Mouse (Mus musculus): ENCODE results near the gene Htr2b. TPM values are rescaled to one million over a fixed set of nuclear protein-coding genes. Genes with fewer than 3 reads are reported as not detected.

Htr2b gene
- total and polyA plus RNA-seq, 3 experiments: 0.50 to 0.62 (median 0.61) TPM

- TF ChIP-seq POLR2A (IDR thresholded peaks at IDR 0.05; ENCODE audit: insufficient read depth, low read depth, low read length) (no peak), EP300 (IDR thresholded peaks at IDR 0.05; ENCODE audit: insufficient read depth, low read depth, low read length) (no peak), CTCF (IDR thresholded peaks at IDR 0.05) (no peak)
- Histone ChIP-seq H3K4me1 (ENCODE audit: control insufficient read depth, insufficient read depth, low read length) (no peaks in the 10 kb centered on the region), H3K27me3 (ENCODE audit: control insufficient read depth, insufficient read depth, low read length) (no peaks in the 10 kb centered on the region), H3K27ac (no peak overlapping the region), H3K36me3 (ENCODE audit: control insufficient read depth, insufficient read depth, low read length) (no peaks in the 10 kb centered on the region), H3K9ac (ENCODE audit: low read depth, low read length) (no peak overlapping the region), H3K79me2 (replicated peaks; ENCODE audit: control insufficient read depth, insufficient read depth, low read length) (no peaks in the 10 kb centered on the region), H3K4me3 (no peak overlapping the region)
- intact Hi-C loops (cut with DNase I): no loop called here
- 49% methylated on average over 5 of the region's 5 CpGs for WGBS
- no peak for DNase-seq
Measured at GRCm38 (mm10) chr1:86147557-86147956, 35.8 kb upstream of the Htr2b start.

- no peaks in the 10 kb centered on the region for H3K79me2 ChIP-seq (replicated peaks; ENCODE audit: control insufficient read depth, insufficient read depth, low read length)
- intact Hi-C loops (cut with DNase I): no loop called here
- no peak overlapping the region for H3K9ac ChIP-seq (ENCODE audit: low read depth, low read length)
Measured at GRCm38 (mm10) chr1:86146293-86146692, 34.5 kb upstream of the Htr2b start.

DNA sequence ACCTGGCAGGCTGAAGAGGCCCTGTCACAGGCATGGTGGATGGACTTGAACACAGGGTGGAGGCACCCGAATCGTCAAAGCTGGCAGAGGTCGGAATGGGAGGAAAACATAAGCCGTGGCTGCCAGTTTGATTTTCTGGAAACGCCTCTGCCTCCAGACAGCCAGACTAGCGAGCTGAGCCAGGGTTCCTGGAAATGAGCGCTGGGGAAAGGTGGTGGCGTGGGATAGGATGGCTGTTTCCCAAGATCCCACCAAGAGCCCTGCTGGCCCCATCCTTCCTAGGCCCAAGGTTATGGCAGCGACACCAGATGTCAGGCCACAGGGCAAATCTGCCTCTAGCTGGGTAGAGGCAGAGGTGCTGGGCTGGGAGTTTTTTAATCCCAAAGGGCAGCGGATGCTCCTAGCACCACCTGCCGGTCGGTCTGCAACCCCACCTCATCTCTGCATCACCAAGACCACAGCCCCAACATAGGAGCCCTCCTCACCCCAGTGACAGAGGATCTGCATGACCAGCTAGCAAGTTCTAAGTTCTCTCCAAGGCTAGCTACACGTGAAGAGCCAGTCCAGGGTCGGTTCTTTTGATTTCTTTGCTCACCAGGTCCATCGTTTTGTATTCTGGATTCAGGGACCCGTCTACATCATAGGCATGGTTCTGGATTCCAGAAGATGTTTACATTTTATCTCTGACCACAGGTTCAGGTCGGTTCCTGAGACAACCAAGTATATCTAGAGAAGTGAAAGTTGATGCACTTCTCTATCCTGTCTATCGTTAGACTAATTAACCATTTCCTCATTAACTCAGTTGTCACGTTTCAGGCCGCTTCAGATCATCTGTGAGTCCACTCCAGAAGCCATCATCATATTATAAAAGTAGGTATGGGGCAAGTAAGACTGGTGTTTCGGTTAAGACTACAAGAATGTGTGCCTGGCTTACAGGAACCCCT lies 32.5 kb upstream of the Htr2b start:
- Histone ChIP-seq H3K9ac (ENCODE audit: low read depth, low read length) (no peak overlapping the region), H3K4me1 (ENCODE audit: control insufficient read depth, insufficient read depth, low read length) (no peaks in the 10 kb centered on the region), H3K27ac (no peak overlapping the region; the same call in 1 of the 2 replicates), H3K36me3 (ENCODE audit: control insufficient read depth, insufficient read depth, low read length) (no peaks in the 10 kb centered on the region), H3K27me3 (ENCODE audit: control insufficient read depth, insufficient read depth, low read length) (no peaks in the 10 kb centered on the region), H3K4me3 (no peak overlapping the region), H3K79me2 (replicated peaks; ENCODE audit: control insufficient read depth, insufficient read depth, low read length) (no peaks in the 10 kb centered on the region)
- 76% methylated on average over 21 of the region's 21 CpGs for WGBS
- intact Hi-C loops (cut with DNase I): no loop called here
- TF ChIP-seq POLR2A (IDR thresholded peaks at IDR 0.05; ENCODE audit: insufficient read depth, low read depth, low read length): no peak
- peak; percentile 46 for TF ChIP-seq CTCF (IDR thresholded peaks at IDR 0.05)
- DNase-seq: peak in 1 of 2 experiments; percentile 17

More at GRCm38 (mm10) chr1:86146293-86146692, 34.5 kb upstream of the Htr2b start:
- Histone ChIP-seq H3K4me1 (ENCODE audit: control insufficient read depth, insufficient read depth, low read length) (no peaks in the 10 kb centered on the region), H3K27ac (no peak overlapping the region), H3K36me3 (ENCODE audit: control insufficient read depth, insufficient read depth, low read length) (no peaks in the 10 kb centered on the region), H3K4me3 (no peak overlapping the region), H3K27me3 (ENCODE audit: control insufficient read depth, insufficient read depth, low read length) (no peaks in the 10 kb centered on the region)
- TF ChIP-seq POLR2A (IDR thresholded peaks at IDR 0.05; ENCODE audit: insufficient read depth, low read depth, low read length): no peak
- TF ChIP-seq EP300 (IDR thresholded peaks at IDR 0.05; ENCODE audit: insufficient read depth, low read depth, low read length): no peak
- TF ChIP-seq CTCF (IDR thresholded peaks at IDR 0.05): no peak
- WGBS: 90% methylated on average over 5 of the region's 5 CpGs
- no peak for DNase-seq

- Histone ChIP-seq H3K4me3 (no peak overlapping the region), H3K27ac (no peak overlapping the region; the same call in 1 of the 2 replicates), H3K27me3 (ENCODE audit: control insufficient read depth, insufficient read depth, low read length) (no peaks in the 10 kb centered on the region), H3K4me1 (ENCODE audit: control insufficient read depth, insufficient read depth, low read length) (no peaks in the 10 kb centered on the region), H3K36me3 (ENCODE audit: control insufficient read depth, insufficient read depth, low read length) (no peaks in the 10 kb centered on the region), H3K79me2 (replicated peaks; ENCODE audit: control insufficient read depth, insufficient read depth, low read length) (no peaks in the 10 kb centered on the region), H3K9ac (ENCODE audit: low read depth, low read length) (no peak overlapping the region)
- TF ChIP-seq POLR2A (IDR thresholded peaks at IDR 0.05; ENCODE audit: insufficient read depth, low read depth, low read length): no peak
- no peak for TF ChIP-seq CTCF (IDR thresholded peaks at IDR 0.05)
- TF ChIP-seq EP300 (IDR thresholded peaks at IDR 0.05; ENCODE audit: insufficient read depth, low read depth, low read length): no peak
- intact Hi-C loops (cut with DNase I): no loop called here
- WGBS: 46% methylated on average over 4 of the region's 4 CpGs
- DNase-seq: peak in 1 of 2 experiments; percentile 28
Measured at GRCm38 (mm10) chr1:86143165-86143564, 31.4 kb upstream of the Htr2b start.

DNA sequence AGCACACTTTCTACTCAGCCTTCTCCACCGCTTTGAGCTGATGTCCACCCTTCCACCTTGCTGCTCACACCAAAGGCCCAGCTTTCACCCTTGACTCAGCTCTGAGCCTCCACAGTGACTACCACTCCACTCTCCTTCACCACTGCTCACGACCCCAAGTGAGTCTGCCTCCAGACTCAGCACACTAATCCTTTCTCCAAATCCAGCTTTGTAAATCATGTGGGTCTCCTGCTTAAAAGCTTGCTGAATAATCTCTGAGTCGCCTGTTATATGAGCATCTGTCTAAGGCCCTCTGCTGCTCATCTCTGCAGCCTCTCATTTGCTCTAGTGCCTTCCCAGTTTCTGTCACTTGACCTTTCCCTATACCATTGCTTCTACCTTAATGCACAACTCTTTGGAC lies 29.3 kb upstream of the Htr2b start:
- 79% methylated on average over 3 of the region's 3 CpGs for WGBS
- TF ChIP-seq CTCF (IDR thresholded peaks at IDR 0.05): no peak
- no peak for TF ChIP-seq POLR2A (IDR thresholded peaks at IDR 0.05; ENCODE audit: insufficient read depth, low read depth, low read length)
- no peak for TF ChIP-seq EP300 (IDR thresholded peaks at IDR 0.05; ENCODE audit: insufficient read depth, low read depth, low read length)
- H3K36me3 ChIP-seq (ENCODE audit: control insufficient read depth, insufficient read depth, low read length): no peaks in the 10 kb centered on the region

DNA sequence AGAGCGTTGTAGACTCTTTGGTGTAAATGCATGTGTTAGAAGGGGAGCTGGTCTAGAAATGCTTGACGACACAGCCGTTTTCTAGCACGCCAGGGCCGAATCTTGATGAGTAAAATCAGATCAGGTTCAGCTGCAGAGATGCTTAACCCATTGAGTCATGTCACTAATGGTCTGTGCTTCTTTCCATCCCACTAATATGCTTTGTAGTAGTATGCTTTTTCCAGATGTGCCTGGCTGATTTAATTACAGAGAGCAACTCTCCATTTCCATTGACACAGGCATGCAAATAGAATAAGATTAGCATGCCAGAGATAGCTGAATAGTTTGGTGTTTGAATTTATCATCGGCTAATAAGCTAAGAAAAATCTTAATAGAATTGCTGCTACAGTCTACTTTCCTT lies 23.5 kb upstream of the Htr2b start:
- intact Hi-C loops (cut with DNase I): no loop called here
- WGBS: 91% methylated on average over 6 of the region's 6 CpGs
- Histone ChIP-seq H3K4me3 (no peak overlapping the region), H3K36me3 (ENCODE audit: control insufficient read depth, insufficient read depth, low read length) (no peaks in the 10 kb centered on the region; the same call in none of the 2 replicates), H3K27me3 (ENCODE audit: control insufficient read depth, insufficient read depth, low read length) (no peaks in the 10 kb centered on the region), H3K27ac (no peak overlapping the region), H3K79me2 (replicated peaks; ENCODE audit: control insufficient read depth, insufficient read depth, low read length) (no peaks in the 10 kb centered on the region), H3K4me1 (ENCODE audit: control insufficient read depth, insufficient read depth, low read length) (no peaks in the 10 kb centered on the region), H3K9ac (ENCODE audit: low read depth, low read length) (no peak overlapping the region)
- DNase-seq: no peak
- TF ChIP-seq CTCF (IDR thresholded peaks at IDR 0.05): no peak
- no peak for TF ChIP-seq EP300 (IDR thresholded peaks at IDR 0.05; ENCODE audit: insufficient read depth, low read depth, low read length)
- TF ChIP-seq POLR2A (IDR thresholded peaks at IDR 0.05; ENCODE audit: insufficient read depth, low read depth, low read length): no peak

More for the DNA sequence above, 29.3 kb upstream of the Htr2b start:
- Histone ChIP-seq H3K27ac (no peak overlapping the region), H3K9ac (ENCODE audit: low read depth, low read length) (no peak overlapping the region), H3K4me3 (no peak overlapping the region), H3K4me1 (ENCODE audit: control insufficient read depth, insufficient read depth, low read length) (no peaks in the 10 kb centered on the region), H3K79me2 (replicated peaks; ENCODE audit: control insufficient read depth, insufficient read depth, low read length) (no peaks in the 10 kb centered on the region), H3K27me3 (ENCODE audit: control insufficient read depth, insufficient read depth, low read length) (no peaks in the 10 kb centered on the region)
- no peak for DNase-seq
- intact Hi-C loops (cut with DNase I): no loop called here
